Mouse (Mus musculus): ENCODE results near the gene Cox4i1. TPM values are rescaled to one million over a fixed set of nuclear protein-coding genes. Genes with fewer than 3 reads are reported as not detected.
A peak's percentile ranks its signal among the peaks of the same experiment; 100 is the strongest.

Gene Cox4i1
- 731 and 787 TPM in 2 replicates for total RNA-seq (2015)
- 392 and 475 TPM in 2 replicates for total RNA-seq (2017)

- peak; percentile 79 for ATAC-seq (replicated peaks; ENCODE audit: poor library complexity)
Measured at GRCm38 (mm10) chr8:120667561-120668373, at the start of gene Cox4i1, which contains the start of gene Gm27021. Cox4i1 (plus strand) TSS chr8:120668222. Gm27021 (minus strand) TSS chr8:120668079.

GRCm38 (mm10) chr8:120619235-120620180, 48.5 kb upstream of the Cox4i1 start:
- peak; percentile 50 for ATAC-seq (replicated peaks; ENCODE audit: poor library complexity)

GRCm38 (mm10) chr8:120620441-120620840, 47.6 kb upstream of the Cox4i1 start:
- no peak for ATAC-seq (replicated peaks; ENCODE audit: poor library complexity)

- ATAC-seq (replicated peaks; ENCODE audit: poor library complexity) = no peak
Measured at GRCm38 (mm10) chr8:120622161-120622560, 45.9 kb upstream of the Cox4i1 start.

GRCm38 (mm10) chr8:120623608-120624007, 44.4 kb upstream of the Cox4i1 start:
- ATAC-seq (replicated peaks; ENCODE audit: poor library complexity) = no peak; the same call in 1 of the 2 replicates

- ATAC-seq (replicated peaks; ENCODE audit: poor library complexity) = no peak
Measured at GRCm38 (mm10) chr8:120626461-120626860, 41.6 kb upstream of the Cox4i1 start.

GRCm38 (mm10) chr8:120627298-120627697, 40.7 kb upstream of the Cox4i1 start:
- no peak for ATAC-seq (replicated peaks; ENCODE audit: poor library complexity)

- ATAC-seq (replicated peaks; ENCODE audit: poor library complexity) = no peak
Measured at GRCm38 (mm10) chr8:120630031-120630430, 38.0 kb upstream of the Cox4i1 start.

- ATAC-seq (replicated peaks; ENCODE audit: poor library complexity) = no peak
Measured at GRCm38 (mm10) chr8:120630848-120631247, 37.2 kb upstream of the Cox4i1 start.

- no peak for ATAC-seq (replicated peaks; ENCODE audit: poor library complexity)
Measured at GRCm38 (mm10) chr8:120631441-120632375, 36.3 kb upstream of the Cox4i1 start.

GRCm38 (mm10) chr8:120632969-120633664, 34.9 kb upstream of the Cox4i1 start:
- ATAC-seq (replicated peaks; ENCODE audit: poor library complexity) = no peak

GRCm38 (mm10) chr8:120633665-120634271, 34.3 kb upstream of the Cox4i1 start:
- 0 out of 2 replicates have a peak, but pooled peaks have one; percentile 12 for ATAC-seq (replicated peaks; ENCODE audit: poor library complexity)

- ATAC-seq (replicated peaks; ENCODE audit: poor library complexity) = peak; percentile 66
Measured at GRCm38 (mm10) chr8:120634329-120634839, 33.6 kb upstream of the Cox4i1 start.

- no peak for ATAC-seq (replicated peaks; ENCODE audit: poor library complexity)
Measured at GRCm38 (mm10) chr8:120641245-120641644, 26.8 kb upstream of the Cox4i1 start.

- 0 out of 2 replicates have a peak, but pooled peaks have one; percentile 37 for ATAC-seq (replicated peaks; ENCODE audit: poor library complexity)
Measured at GRCm38 (mm10) chr8:120642031-120642662, 25.9 kb upstream of the Cox4i1 start.

- ATAC-seq (replicated peaks; ENCODE audit: poor library complexity) = no peak
Measured at GRCm38 (mm10) chr8:120644663-120645062, 23.4 kb upstream of the Cox4i1 start.

- no peak for ATAC-seq (replicated peaks; ENCODE audit: poor library complexity)
Measured at GRCm38 (mm10) chr8:120647532-120647931, 20.5 kb upstream of the Cox4i1 start, which contains the start of gene 1190005I06Rik. 1190005I06Rik (minus strand) TSS chr8:120647632.

GRCm38 (mm10) chr8:120656322-120657052, 11.5 kb upstream of the Cox4i1 start:
- no peak for ATAC-seq (replicated peaks; ENCODE audit: poor library complexity)
